Mouse (Mus musculus): ENCODE measurements around the gene Ccdc126. TPM values are rescaled to one million over a fixed set of nuclear protein-coding genes. Genes with fewer than 3 reads are reported as not detected.

Ccdc126 gene
- polyA plus RNA-seq, 1 experiment: 2.1 TPM

- Histone ChIP-seq H3K4me1 (ENCODE audit: control insufficient read depth, insufficient read depth, low read length) (no peaks in the 10 kb centered on the region; the same call in 1 of the 2 replicates), H3K27ac (ENCODE audit: control insufficient read depth, insufficient read depth, low read depth, low read length) (no peak overlapping the region), H3K4me3 (ENCODE audit: control insufficient read depth, low read depth, low read length) (no peak overlapping the region), H3K27me3 (ENCODE audit: control insufficient read depth, insufficient read depth, low read length) (no peaks in the 10 kb centered on the region), H3K36me3 (ENCODE audit: control insufficient read depth, insufficient read depth, low read length) (no peaks in the 10 kb centered on the region)
- TF ChIP-seq POLR2A (IDR thresholded peaks at IDR 0.05; ENCODE audit: control insufficient read depth, low read depth, low read length) (no peak), CTCF (IDR thresholded peaks at IDR 0.05; ENCODE audit: control insufficient read depth, insufficient read depth, insufficient replicate concordance, low read depth, low read length) (no peak)
Observed at GRCm38 (mm10) chr6:49324528-49324927, 5.5 kb downstream of the Ccdc126 start.

GRCm38 (mm10) chr6:49325294-49325693 is 6.2 kb downstream of the Ccdc126 start:
- Histone ChIP-seq H3K27ac (ENCODE audit: control insufficient read depth, insufficient read depth, low read depth, low read length) (no peak overlapping the region), H3K4me1 (ENCODE audit: control insufficient read depth, insufficient read depth, low read length) (no peaks in the 10 kb centered on the region; the same call in 1 of the 2 replicates), H3K27me3 (ENCODE audit: control insufficient read depth, insufficient read depth, low read length) (no peaks in the 10 kb centered on the region), H3K36me3 (ENCODE audit: control insufficient read depth, insufficient read depth, low read length) (no peaks in the 10 kb centered on the region), H3K4me3 (ENCODE audit: control insufficient read depth, low read depth, low read length) (no peak overlapping the region)
- TF ChIP-seq CTCF (IDR thresholded peaks at IDR 0.05; ENCODE audit: control insufficient read depth, insufficient read depth, insufficient replicate concordance, low read depth, low read length) (no peak), POLR2A (IDR thresholded peaks at IDR 0.05; ENCODE audit: control insufficient read depth, low read depth, low read length) (no peak)

- Histone ChIP-seq H3K4me1 (ENCODE audit: control insufficient read depth, insufficient read depth, low read length) (no peaks in the 10 kb centered on the region; the same call in 1 of the 2 replicates), H3K36me3 (ENCODE audit: control insufficient read depth, insufficient read depth, low read length) (no peaks in the 10 kb centered on the region), H3K27ac (ENCODE audit: control insufficient read depth, insufficient read depth, low read depth, low read length) (no peak overlapping the region), H3K4me3 (ENCODE audit: control insufficient read depth, low read depth, low read length) (no peak overlapping the region), H3K27me3 (ENCODE audit: control insufficient read depth, insufficient read depth, low read length) (no peaks in the 10 kb centered on the region)
- TF ChIP-seq POLR2A (IDR thresholded peaks at IDR 0.05; ENCODE audit: control insufficient read depth, low read depth, low read length) (no peak), CTCF (IDR thresholded peaks at IDR 0.05; ENCODE audit: control insufficient read depth, insufficient read depth, insufficient replicate concordance, low read depth, low read length) (no peak)
Observed at GRCm38 (mm10) chr6:49326846-49327245, 7.8 kb downstream of the Ccdc126 start.

DNA sequence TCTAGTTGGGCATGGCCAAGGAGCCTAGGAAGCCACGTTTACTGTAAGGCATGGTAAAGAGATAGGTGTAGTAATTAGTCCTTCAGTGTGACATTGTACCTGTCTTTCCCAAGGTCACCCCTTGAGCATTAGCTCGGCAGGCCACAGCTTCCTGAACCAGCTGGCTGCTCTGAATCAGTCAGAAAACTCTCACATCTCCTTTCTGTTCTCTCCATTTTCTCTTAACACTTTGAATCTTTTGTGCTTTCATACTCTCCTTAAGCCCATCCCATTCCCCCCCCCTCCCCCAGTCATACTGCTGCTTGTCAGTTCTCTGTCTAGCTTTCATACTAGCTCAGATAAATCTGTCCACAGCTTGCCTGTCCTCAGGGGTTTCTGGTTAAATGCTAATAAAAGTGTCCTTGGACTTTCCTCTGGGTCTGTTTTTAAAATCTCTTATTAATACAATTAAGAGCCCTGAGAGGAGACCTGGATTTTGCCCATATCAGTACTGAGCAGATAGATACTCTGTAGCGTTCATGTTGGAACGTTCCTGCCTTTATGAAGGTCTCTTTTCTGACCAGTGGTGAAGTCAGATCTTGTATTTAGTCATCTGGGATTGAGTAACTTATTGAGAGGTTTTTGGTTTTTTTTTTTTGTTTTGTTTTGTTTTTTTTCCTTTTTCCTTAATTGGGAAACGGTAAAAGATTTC is 12.4 kb downstream of the Ccdc126 start:
- Histone ChIP-seq H3K27me3 (ENCODE audit: control insufficient read depth, insufficient read depth, low read length) (no peaks in the 10 kb centered on the region), H3K4me3 (ENCODE audit: control insufficient read depth, low read depth, low read length) (no peak overlapping the region; the same call in 1 of the 2 replicates), H3K27ac (ENCODE audit: control insufficient read depth, insufficient read depth, low read depth, low read length) (no peak overlapping the region), H3K4me1 (ENCODE audit: control insufficient read depth, insufficient read depth, low read length) (no peaks in the 10 kb centered on the region; the same call in 1 of the 2 replicates), H3K36me3 (ENCODE audit: control insufficient read depth, insufficient read depth, low read length) (no peaks in the 10 kb centered on the region; the same call in 1 of the 2 replicates)
- TF ChIP-seq CTCF (IDR thresholded peaks at IDR 0.05; ENCODE audit: control insufficient read depth, insufficient read depth, insufficient replicate concordance, low read depth, low read length) (no peak), POLR2A (IDR thresholded peaks at IDR 0.05; ENCODE audit: control insufficient read depth, low read depth, low read length) (no peak)

- Histone ChIP-seq H3K4me3 (ENCODE audit: control insufficient read depth, low read depth, low read length) (peak overlapping the region; percentile 71), H3K27ac (ENCODE audit: control insufficient read depth, insufficient read depth, low read depth, low read length) (no peak overlapping the region), H3K4me1 (ENCODE audit: control insufficient read depth, insufficient read depth, low read length) (no peaks in the 10 kb centered on the region; the same call in 1 of the 2 replicates), H3K27me3 (ENCODE audit: control insufficient read depth, insufficient read depth, low read length) (no peaks in the 10 kb centered on the region), H3K36me3 (ENCODE audit: control insufficient read depth, insufficient read depth, low read length) (no peaks in the 10 kb centered on the region; the same call in 1 of the 2 replicates)
- TF ChIP-seq POLR2A (IDR thresholded peaks at IDR 0.05; ENCODE audit: control insufficient read depth, low read depth, low read length) (no peak), CTCF (IDR thresholded peaks at IDR 0.05; ENCODE audit: control insufficient read depth, insufficient read depth, insufficient replicate concordance, low read depth, low read length) (no peak)
Observed at GRCm38 (mm10) chr6:49332060-49332370, 12.9 kb downstream of the Ccdc126 start.

- Histone ChIP-seq H3K27me3 (ENCODE audit: control insufficient read depth, insufficient read depth, low read length) (no peaks in the 10 kb centered on the region), H3K36me3 (ENCODE audit: control insufficient read depth, insufficient read depth, low read length) (no peaks in the 10 kb centered on the region; the same call in 1 of the 2 replicates), H3K27ac (ENCODE audit: control insufficient read depth, insufficient read depth, low read depth, low read length) (no peak overlapping the region), H3K4me1 (ENCODE audit: control insufficient read depth, insufficient read depth, low read length) (no peaks in the 10 kb centered on the region), H3K4me3 (ENCODE audit: control insufficient read depth, low read depth, low read length) (no peak overlapping the region)
- no peak for TF ChIP-seq POLR2A (IDR thresholded peaks at IDR 0.05; ENCODE audit: control insufficient read depth, low read depth, low read length)
- TF ChIP-seq CTCF (IDR thresholded peaks at IDR 0.05; ENCODE audit: control insufficient read depth, insufficient read depth, insufficient replicate concordance, low read depth, low read length): no peak
Observed at GRCm38 (mm10) chr6:49338566-49338965, 19.5 kb downstream of the Ccdc126 start.

DNA sequence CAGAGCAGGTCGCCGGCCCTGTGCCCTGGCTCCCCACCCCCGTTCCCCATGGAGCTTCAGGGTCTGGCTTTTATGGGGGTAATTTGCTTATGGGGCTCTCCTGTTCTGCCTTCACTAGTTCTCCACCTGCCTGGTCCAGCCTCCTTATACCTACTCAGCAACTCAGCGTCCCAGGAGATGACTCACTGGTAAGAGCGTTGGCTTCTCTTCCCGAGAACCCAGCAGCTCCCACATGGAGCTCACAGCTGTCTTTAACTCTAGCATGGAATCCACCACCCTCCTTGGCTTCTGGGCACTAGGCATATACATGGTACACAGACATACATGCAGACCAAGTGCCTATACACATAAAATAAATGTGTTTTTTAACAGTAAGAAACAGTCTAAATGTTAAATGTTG is 20.1 kb downstream of the Ccdc126 start:
- H3K4me3 ChIP-seq (ENCODE audit: control insufficient read depth, low read depth, low read length): no peak overlapping the region
- TF ChIP-seq CTCF (IDR thresholded peaks at IDR 0.05; ENCODE audit: control insufficient read depth, insufficient read depth, insufficient replicate concordance, low read depth, low read length) (no peak), POLR2A (IDR thresholded peaks at IDR 0.05; ENCODE audit: control insufficient read depth, low read depth, low read length) (no peak)
- H3K4me1 ChIP-seq (ENCODE audit: control insufficient read depth, insufficient read depth, low read length): no peaks in the 10 kb centered on the region
- H3K27me3 ChIP-seq (ENCODE audit: control insufficient read depth, insufficient read depth, low read length): no peaks in the 10 kb centered on the region
- H3K36me3 ChIP-seq (ENCODE audit: control insufficient read depth, insufficient read depth, low read length): no peaks in the 10 kb centered on the region
- H3K27ac ChIP-seq (ENCODE audit: control insufficient read depth, insufficient read depth, low read depth, low read length): no peak overlapping the region

All from testis, adult 2 months (tissue).